Mouse (Mus musculus): ENCODE measurements around the gene Arel1.

DNA sequence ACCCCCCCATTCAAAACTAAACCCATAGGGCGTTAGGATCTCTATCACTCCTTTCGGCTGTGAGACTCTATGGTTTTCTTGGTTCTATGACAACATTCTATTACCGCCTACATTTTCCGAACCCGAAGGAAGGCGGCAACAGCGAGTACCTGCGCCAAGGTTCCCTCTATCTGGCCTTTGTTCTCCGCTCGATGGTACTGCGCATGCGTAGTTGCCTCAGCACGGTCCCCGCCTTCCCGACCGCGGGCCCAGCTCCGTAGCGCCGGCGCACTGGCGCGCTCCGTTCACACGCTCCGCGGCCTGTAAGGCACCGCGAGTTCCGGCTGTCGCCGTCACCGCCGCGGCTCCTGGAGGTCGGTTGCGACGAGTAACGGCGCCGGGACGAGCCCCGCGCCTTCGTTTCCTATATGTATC is 25.4 kb upstream of the Arel1 start, which contains the start of gene Ylpm1:
- TF ChIP-seq CTCF (IDR thresholded peaks at IDR 0.05; ENCODE audit: low read depth, low read length) (peak; percentile 68), POLR2A (IDR thresholded peaks at IDR 0.05; ENCODE audit: extremely low read depth, insufficient read depth, low read length) (peak; percentile 80)
